Mouse (Mus musculus) heart, postnatal 36 days (tissue): ENCODE measurements around the gene Rps6kb2. TPM values are rescaled to one million over a fixed set of nuclear protein-coding genes. Genes with fewer than 3 reads are reported as not detected.

Experiments
- DNase-seq, 2 experiments: peaks; one replicate each; pipeline ENCODE4 v3.0.0; 2021 to 2022
- intact Hi-C: fragments of 180-260 bp; cut with DNase I; formaldehyde crosslinking; loops from one replicate; pipeline ENCODE4 v1.15.1; 2025
- total RNA-seq, 2 experiments: library from RNA; stranded (reverse); gene quantifications; 2 replicates each; pipeline ENCODE4 v1.2.3; 2021

Gene Rps6kb2
- total RNA-seq = 10 to 100 TPM; 16.4 to 18.8 TPM

GRCm38 (mm10) chr19:4162646-4163542, at the start of gene Rps6kb2:
Gene Rps6kb2 (minus strand): TSS chr19:4163354.
- peak; percentile 95 to 97 for DNase-seq
- intact Hi-C loops = loop anchor here (2.0 kb wide), 1 partner anchor 36 kb away; no protein-coding TSS in a partner anchor

GRCm38 (mm10) chr19:4211891-4212588, 48.9 kb upstream of the Rps6kb2 start:
- no peak for DNase-seq
- intact Hi-C loops = no loop called here

- intact Hi-C loops = loop anchor here (5.0 kb wide), 2 partner anchors 34 to 99 kb away; partner anchors contain the start of gene Grk2
- DNase-seq = no peak
Observed at GRCm38 (mm10) chr19:4208563-4208962, 45.4 kb upstream of the Rps6kb2 start.

GRCm38 (mm10) chr19:4206971-4207370, 43.8 kb upstream of the Rps6kb2 start:
- intact Hi-C loops = loop anchor here (1.0 to 5.0 kb wide), 4 partner anchors 21 to 100 kb away; partner anchors contain the start of gene Grk2
- peak; percentile 70 to 77 for DNase-seq

GRCm38 (mm10) chr19:4204889-4205288, 41.7 kb upstream of the Rps6kb2 start:
- intact Hi-C loops = loop anchor here (5.0 kb wide), 2 partner anchors 37 to 102 kb away; partner anchors contain the start of gene Grk2
- DNase-seq = no peak

- DNase-seq = no peak
- intact Hi-C loops = loop anchor here (2.0 kb wide), 1 partner anchor 105 kb away; the partner anchor contains the start of gene Pitpnm1
Observed at GRCm38 (mm10) chr19:4203604-4204326, 40.6 kb upstream of the Rps6kb2 start.

GRCm38 (mm10) chr19:4203148-4203547, 40.0 kb upstream of the Rps6kb2 start:
- no peak for DNase-seq
- intact Hi-C loops = loop anchor here (2.0 kb wide), 1 partner anchor 104 kb away; the partner anchor contains the start of gene Pitpnm1

- no peak for DNase-seq
- intact Hi-C loops = loop anchor here (2.0 kb wide), 1 partner anchor 103 kb away; the partner anchor contains the start of gene Pitpnm1
Observed at GRCm38 (mm10) chr19:4202149-4202548, 39.0 kb upstream of the Rps6kb2 start.

GRCm38 (mm10) chr19:4201291-4201909, 38.2 kb upstream of the Rps6kb2 start, which contains the start of gene Rad9a:
Gene Rad9a (minus strand): TSS chr19:4201662.
- intact Hi-C loops = no loop called here
- peak; percentile 91 to 94 for DNase-seq

- intact Hi-C loops = no loop called here
- no peak for DNase-seq
Observed at GRCm38 (mm10) chr19:4197180-4197579, 34.0 kb upstream of the Rps6kb2 start.

GRCm38 (mm10) chr19:4196548-4196947, 33.4 kb upstream of the Rps6kb2 start:
- intact Hi-C loops = no loop called here
- no peak for DNase-seq

- no peak for DNase-seq
- intact Hi-C loops = no loop called here
Observed at GRCm38 (mm10) chr19:4196048-4196447, 32.9 kb upstream of the Rps6kb2 start.

GRCm38 (mm10) chr19:4194776-4195650, 31.9 kb upstream of the Rps6kb2 start:
- intact Hi-C loops = no loop called here
- no peak for DNase-seq

- intact Hi-C loops = no loop called here
- no peak for DNase-seq
Observed at GRCm38 (mm10) chr19:4194021-4194724, 31.0 kb upstream of the Rps6kb2 start.

GRCm38 (mm10) chr19:4193129-4193528, 30.0 kb upstream of the Rps6kb2 start:
- intact Hi-C loops = no loop called here
- no peak for DNase-seq

- intact Hi-C loops = loop anchor here (1.0 kb wide), 1 partner anchor 43 kb away; no protein-coding TSS in a partner anchor
- no peak for DNase-seq
Observed at GRCm38 (mm10) chr19:4192251-4192985, 29.3 kb upstream of the Rps6kb2 start.

- DNase-seq = peak; percentile 97
- intact Hi-C loops = loop anchor here (1.0 kb wide), 2 partner anchors 22 to 42 kb away; no protein-coding TSS in a partner anchor
Observed at GRCm38 (mm10) chr19:4191528-4192250, 28.5 kb upstream of the Rps6kb2 start, which contains the start of gene Ppp1ca. Gene Ppp1ca (plus strand): TSS chr19:4192065.
